Mouse (Mus musculus) adrenal gland, adult (tissue): ENCODE results near the gene Fbxw19.
"Not testable (repeated sequence)": the region's sequence is repeated elsewhere in the genome, so short reads cannot be mapped to it uniquely, and the experiment has no call there.

ENCODE experiments used
- DNase-seq, 2 experiments: peaks; one replicate each; pipeline ENCODE4 v3.0.0; 2022 to 2023; ENCODE audit warnings: low spot score in 1 of 2; ENCODE audit not compliant: inconsistent age in 2 of 2

The Fbxw19 gene

GRCm38 (mm10) chr9:109495775-109496174, at the start of gene Fbxw19:
Gene Fbxw19, minus strand, starts transcription at chr9:109495875.
- DNase-seq: not testable (repeated sequence)

GRCm38 (mm10) chr9:109523385-109524064, 27.9 kb upstream of the Fbxw19 start:
- no peak for DNase-seq

DNA sequence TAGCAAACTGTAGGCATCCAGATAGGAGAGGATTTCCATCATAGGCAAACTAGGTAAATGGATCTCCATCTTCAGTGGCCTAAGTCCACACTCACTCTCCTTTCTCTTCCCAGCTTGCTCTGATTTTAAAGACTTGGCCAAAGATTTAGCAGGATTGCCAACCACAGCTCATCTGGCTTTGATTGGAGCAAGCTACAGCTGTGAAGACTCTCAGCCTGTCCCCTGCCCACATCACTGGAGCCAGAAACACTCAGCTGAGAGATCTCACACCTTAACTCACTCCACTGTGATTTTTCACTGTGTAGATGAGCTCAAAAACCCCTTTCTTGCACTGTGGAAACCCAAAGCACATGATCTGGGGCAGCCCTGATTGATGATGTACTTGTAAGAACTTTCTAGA, 46.6 kb downstream of the Fbxw19 start, which contains the start of gene Fbxw16:
Fbxw16 (minus strand) TSS at position 101 of the 400 bp plus-strand sequence.
- no peak for DNase-seq

GRCm38 (mm10) chr9:109432956-109433355, 62.7 kb downstream of the Fbxw19 start:
- peak in 1 of 2 experiments; percentile 66 for DNase-seq
